Mouse (Mus musculus) G1E-ER4 (cell line): ENCODE measurements around the gene Stx7. TPM values are rescaled to one million over a fixed set of nuclear protein-coding genes. Genes with fewer than 3 reads are reported as not detected.

Source experiments
- GATA1 ChIP-seq: IDR thresholded peaks from one replicate; pipeline ENCODE4 v1.8.0; 2012; ENCODE audit warnings: low read length, inconsistent platforms
- polyA plus RNA-seq: library from polyadenylated mRNA; stranded (reverse); fragments of >175 nt; gene quantifications from 2 replicates; pipeline ENCODE4 v1.2.3, GENCODE M21; 2012

Stx7 gene
- polyA plus RNA-seq, 1 experiment = 43.1 TPM

DNA sequence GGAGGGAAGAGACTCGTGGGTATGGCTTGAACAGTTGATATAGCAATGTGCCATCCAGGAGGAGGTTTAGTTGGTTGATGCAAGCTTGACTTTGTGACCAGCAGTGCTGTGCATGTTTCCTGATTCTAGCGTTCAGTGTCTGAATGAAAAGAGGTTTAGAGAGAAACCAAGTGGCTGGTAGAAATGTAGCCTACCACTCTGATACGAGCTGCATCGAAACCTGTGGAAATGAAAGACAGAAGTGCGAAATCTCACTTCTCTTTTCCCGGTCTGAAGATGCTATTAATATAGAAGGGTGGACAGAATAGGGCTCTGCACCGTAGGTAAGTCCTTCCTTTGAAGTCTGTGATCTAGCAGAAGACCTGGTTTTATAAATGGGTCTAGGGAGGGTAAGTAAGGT, 11.2 kb downstream of the Stx7 start:
- TF ChIP-seq GATA1 = no peak

DNA sequence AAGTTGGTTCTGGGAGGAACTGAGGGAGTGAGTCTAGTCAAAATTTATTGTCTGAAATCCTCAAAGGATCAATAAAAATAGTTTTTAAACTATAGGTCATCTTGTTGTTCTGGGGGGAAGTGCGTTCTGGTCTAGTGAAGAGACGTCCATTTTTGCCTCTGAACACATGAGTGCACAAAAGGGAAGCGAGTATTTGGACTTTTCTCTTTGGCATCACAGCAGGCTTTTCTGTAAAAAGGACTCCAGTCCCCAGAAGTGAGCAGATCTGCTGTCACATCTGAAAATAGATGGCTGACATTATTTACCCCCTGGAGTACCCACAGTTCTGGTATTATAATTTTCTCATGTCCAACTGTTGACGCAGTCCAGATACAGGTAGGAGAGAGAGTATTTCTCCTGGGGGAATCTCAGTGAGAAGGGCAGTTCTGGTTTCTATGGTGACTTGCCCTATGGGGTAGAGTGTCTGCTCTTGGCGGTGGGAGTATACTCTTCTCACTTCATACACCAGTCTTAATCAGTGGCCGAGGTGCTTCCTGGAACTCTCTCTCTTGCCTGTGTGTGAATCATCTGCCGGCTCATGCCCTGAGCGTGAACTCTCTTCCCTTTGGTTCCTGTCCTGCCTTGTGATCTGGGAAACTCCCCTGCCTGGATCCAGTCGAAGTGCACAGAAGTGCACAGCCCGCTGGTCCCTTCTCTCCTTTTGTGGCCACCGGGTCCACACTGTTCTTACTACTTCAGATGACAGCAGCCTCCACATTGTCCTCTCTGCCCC, 15.2 kb downstream of the Stx7 start:
- no peak for TF ChIP-seq GATA1

DNA sequence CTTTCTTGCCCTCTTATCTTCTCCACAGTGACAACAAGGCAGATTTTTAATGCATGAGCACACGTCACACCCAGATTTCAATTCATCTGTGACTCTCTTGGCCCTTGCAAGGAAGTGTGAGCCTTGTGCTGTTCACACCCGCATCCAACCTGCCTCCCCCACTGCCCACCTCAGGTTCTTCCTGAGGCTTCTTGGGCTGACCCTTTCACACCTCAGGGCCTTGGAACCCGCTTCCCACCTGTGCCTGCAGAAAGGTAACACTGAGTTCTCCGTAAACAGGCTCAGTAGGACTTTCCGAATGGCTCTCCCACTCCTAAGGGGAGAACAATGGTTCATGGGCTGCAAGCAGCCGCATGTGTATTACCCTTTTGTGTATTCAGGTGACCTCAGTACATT, 15.8 kb downstream of the Stx7 start:
- TF ChIP-seq GATA1 = no peak

DNA sequence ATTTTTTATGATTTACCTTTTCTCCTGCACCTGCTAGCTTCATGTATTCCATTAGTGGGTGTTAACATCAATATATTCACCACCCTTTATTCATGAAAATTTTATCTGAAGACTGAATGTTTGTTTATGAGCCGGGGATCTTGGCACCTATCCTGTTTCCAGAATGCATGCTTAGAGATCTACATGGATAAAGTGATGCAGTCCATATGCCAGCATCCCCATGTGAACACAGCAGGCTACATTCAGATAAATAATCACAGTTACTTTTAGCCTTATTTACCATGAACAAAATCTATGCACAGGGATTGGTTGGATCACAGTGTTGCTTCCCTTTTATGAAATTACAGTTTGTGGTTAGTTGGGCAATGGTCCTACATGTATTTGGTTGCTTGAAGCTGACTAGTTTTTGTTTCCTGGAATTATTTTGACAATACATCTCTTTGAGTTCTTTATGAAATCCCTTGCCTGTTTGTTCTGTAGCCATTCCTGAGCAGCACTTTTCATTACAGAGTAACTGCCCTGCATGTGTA, 16.5 kb downstream of the Stx7 start:
- no peak for TF ChIP-seq GATA1

DNA sequence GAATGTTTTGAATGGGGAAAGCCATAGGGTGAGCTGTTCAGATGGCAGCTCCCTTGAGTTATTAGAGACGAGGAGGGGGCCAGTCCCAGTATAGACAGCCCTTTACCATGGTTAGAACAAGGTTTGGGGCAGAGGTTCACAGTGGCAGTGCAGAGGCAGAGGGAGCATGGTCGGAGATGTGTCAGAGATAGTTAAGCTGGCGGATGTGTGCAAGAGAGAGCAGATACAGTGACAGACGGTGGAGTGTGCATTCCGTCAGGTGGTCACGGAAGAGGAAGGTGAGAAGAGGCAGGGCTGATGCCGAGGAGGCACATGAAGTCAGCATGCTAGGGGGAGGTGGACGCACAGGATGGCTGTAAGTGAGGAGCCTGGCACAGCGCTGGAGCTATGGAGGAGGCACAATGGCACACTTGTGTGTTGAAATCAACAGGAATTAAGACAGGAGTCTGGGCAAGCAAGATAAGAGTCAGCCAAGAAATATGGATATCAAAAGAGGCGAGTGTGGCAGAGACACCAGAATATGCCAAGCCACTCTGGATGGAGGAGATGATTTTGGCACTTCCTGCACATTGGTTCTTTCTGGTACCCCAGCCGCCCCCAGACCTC, 19.0 kb downstream of the Stx7 start:
- TF ChIP-seq GATA1 = no peak

DNA sequence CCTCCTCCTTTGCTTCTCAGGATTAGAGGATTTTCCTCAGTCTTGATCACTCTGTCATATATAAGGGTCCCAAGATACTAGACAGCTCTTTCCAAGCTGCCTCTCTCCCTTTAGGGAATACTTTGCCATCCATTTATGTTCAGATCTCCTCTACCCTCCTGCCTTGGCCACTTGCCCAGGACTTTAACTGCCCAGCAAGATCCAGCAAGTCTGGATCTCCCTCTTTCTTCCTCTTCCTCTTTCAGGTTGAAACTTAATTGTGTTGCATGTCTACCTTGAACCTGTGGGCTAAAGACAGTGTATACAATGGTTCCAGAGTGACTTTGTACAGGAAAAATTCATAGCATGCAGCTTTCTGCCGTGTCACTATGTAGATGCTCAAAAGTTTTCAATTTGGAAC, 19.8 kb downstream of the Stx7 start:
- TF ChIP-seq GATA1 = no peak

DNA sequence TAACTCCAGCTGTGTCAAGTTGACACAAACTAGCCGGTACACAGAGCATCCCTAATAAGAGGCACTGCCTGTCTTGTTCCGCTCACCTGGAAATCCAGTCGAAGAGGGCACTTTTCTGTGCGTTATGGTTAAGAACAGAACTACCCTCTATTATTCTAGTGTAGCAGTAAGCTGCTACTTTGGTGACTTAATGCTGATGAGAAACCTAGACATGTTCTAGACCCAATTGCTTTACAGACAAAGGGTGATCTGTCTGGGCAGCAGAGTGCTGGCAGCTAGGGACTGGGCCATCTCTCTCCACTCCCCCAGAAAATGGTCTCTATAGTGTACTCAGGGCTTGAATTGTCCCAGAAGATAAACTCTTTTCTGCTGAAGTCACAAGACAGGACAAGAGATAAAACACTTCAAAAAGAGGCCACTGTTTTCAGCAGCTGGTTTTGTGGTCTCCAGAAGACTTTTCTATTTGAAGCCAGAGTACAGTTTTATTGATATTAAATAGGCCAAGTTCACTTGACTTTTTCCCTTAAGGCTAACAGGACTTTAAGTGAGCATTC, 22.9 kb downstream of the Stx7 start:
- TF ChIP-seq GATA1 = no peak

DNA sequence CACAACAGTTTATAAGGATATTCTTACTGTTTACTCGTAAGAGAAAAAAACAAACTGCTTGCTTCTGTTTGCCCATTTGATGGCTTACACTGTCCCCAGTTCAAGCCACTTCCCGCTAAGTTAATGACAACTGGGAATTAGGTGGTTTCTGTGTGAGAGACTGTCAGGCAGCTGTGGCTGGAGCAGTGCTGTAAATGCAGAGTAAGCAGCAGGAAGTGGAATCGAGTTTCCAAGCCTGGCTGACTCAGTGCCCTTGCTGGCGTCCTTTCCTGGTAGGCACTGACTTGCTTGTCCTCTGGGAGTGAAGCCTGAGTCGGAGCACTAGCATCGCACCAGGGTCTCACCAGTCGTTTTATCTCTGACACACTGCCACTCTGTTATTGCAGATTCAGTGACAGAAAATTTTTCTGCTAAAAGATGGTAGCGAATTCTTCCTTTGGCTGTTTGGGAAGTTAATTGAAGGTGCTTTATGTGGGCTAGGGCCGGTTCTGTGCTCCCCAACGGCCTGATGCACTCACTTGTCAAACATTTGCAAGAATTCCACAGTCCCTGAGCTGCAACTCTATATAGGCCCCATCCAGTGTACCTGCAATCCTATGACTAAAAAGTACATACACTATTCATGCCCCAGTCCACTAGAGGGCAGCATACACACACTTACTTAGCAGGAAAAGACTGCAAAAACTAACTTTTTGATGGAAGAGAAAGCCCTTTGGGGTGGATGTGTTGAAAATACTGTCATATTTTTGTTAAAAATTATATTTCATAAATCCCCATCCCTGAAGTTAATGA, 24.3 kb downstream of the Stx7 start:
- TF ChIP-seq GATA1 = no peak

DNA sequence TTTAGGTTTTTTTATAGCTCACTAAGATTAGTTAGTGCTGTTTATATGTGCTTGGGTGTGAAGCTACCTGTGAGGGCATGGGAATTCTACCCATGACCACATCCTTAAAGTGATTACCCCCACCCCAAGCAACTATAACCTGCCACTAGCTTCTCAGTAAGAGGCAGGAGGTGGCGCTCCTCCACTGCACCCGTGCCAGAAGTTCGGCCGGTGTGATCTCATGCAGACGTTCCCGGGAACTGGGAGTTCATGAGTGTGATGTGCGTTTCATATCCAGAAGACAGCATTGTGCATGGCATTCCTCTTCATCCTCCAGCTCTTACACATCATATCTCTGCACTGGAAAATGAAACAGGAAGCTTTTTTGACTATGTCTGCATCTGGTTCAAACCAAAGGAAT, 41.3 kb downstream of the Stx7 start:
- TF ChIP-seq GATA1 = no peak

DNA sequence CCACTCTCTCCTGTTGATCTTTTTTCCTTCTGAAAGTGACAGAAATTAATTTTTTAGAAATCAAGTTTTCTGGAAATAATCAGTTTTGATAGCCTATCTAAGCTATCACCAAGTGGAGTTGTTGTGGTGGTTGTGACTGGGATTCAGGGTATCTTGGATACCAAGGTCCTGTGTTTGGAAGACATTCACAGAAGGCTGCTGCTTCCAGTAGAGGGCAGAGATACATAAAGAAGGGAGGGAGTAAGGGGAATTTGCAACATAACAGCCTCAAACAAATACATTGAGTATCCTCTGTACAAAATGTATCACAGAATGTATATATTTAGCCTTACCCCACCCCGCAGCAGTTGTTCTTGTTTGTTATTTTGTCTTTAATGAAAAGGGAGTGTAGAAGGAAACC, 42.9 kb downstream of the Stx7 start:
- no peak for TF ChIP-seq GATA1

DNA sequence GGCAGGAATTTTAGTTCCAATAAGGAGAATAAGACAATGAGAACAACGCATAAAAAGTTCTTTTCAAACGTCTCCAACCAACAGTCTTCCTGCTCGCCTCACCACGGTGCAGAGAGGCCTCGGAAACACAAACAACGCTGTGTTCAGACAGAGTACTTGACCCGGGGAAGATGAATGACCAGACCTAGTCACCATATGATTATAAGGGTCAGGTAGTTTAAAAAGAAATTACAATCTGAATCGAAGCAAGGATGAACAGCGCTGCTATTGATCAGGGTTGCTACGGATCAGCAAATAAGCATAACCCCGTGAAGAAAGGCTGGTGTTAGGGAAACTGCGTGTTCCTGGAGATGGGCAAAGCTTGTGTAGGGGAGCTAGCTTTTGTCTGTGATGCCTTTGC, 50.2 kb downstream of the Stx7 start:
- TF ChIP-seq GATA1 = no peak

DNA sequence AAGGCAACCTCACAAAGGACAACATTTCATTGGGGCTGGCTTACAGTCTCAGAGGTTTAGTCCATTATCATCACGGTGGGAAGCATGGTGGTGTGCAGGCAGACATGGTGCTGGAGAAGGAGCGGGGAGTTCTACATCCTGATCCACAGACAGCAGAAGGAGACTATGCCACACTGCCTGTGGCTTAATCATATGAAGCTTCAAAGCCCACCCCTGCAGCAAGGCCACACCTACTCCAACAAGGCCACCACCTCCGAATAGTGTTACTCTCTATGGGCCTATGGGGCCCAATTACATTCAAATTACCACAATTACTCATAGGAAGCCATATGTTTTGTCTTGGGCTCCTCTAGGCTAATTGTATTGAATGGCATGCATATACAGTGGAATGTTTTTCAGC, 51.0 kb downstream of the Stx7 start:
- TF ChIP-seq GATA1 = no peak

DNA sequence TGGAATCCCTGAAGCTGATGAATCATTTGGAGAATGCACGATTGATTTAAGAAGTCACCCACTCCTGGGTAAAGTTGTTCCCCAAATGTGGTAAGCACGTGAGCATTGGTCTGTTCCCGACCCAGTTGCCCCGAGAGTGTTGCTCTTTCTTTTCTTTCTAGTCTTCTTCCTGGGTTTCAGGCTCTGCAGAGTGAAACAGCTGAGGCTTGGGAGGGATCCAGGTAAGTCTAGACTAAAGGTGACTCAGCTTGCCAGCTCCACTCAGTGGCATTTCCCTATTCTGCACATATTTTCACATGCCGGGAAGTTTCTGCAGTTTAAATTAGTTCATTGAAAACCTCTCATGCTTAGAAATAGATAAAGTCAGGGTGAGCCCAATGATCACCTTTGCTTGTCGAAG, 61.0 kb downstream of the Stx7 start:
- TF ChIP-seq GATA1 = no peak

DNA sequence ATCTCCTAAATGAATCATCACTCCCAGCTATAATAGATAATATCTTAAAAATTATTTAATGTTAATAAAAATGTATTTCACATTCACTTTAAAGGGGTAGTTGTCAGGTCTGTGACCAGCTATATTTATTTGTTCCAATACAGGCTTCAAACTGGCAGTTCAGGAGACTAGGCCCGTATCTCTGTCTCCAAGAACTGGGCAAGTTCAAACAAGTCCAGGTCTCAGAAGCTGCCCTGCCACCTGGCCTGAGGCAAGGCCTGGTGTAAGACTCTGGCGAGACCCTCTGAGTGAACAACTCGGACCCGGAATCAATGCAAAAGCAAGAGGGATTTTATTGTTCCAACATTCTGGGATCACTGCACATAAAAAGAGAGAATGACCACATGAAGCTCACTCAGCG, 64.2 kb downstream of the Stx7 start:
- no peak for TF ChIP-seq GATA1

DNA sequence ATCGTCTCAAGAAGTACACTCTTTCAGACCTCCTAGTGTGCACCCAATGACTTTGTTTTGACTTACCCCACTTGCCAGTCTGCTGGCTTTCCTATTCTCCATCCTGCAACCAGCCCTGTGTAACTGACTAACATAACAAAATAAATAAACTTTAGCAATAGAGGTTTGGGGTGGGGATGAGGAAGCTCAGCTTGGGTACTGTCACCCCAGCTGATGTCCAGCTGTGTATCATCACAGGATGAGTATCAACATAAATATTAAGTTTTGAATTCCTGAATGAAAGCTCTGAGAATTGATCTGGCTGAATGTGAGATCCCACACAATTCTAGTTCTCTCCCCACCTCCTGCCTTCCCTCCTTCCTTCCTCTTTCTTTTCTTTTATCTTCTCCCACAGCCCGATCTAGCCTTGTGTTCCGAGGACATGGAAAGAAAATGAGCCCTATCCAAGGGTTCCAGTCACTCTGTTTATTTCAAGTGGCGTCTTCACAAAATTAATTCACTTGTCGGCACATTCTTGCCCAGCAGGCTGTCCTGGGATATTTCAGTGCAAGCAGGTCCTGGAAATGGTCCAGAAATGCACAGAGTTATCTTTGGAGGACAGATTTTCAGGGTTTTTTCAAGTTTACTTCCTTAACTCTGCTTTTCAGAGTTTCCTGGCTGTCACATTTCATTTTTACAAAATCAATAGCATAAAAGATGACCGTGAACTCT, 68.6 kb downstream of the Stx7 start:
- TF ChIP-seq GATA1 = no peak
